Mouse (Mus musculus) neural tube, embryonic 14.5 days (tissue): Measurements from ENCODE around the gene Arhgef10l. TPM values are rescaled to one million over a fixed set of nuclear protein-coding genes. Genes with fewer than 3 reads are reported as not detected.
A peak's percentile ranks its signal among the peaks of the same experiment; 100 is the strongest.

Source experiments
- ATAC-seq: fragments of 200-750 bp; cut with Nextera tagmentation; 2 replicates; pipeline ENCODE4 v1.8.0; 2017; ENCODE audit warnings: low read depth, mild to moderate bottlenecking, moderate TSS enrichment, moderate library complexity
- H3K27ac ChIP-seq: fragments of 300-500 bp; sonication (generic); 2 replicates; pipeline ENCODE4 v1.5.1; 2014; ENCODE audit warnings: low read depth, mild to moderate bottlenecking, control low read depth, low read length, moderate library complexity, mixed read lengths
- H3K27me3 ChIP-seq: fragments of 300-500 bp; sonication (generic); 2 replicates; pipeline ENCODE4 v1.6.1; 2014; ENCODE audit warnings: low read length; ENCODE audit not compliant: control insufficient read depth, insufficient read depth
- H3K36me3 ChIP-seq: fragments of 300-500 bp; sonication (generic); 2 replicates; pipeline ENCODE4 v1.6.1; 2014; ENCODE audit warnings: low read length, mixed read lengths; ENCODE audit not compliant: control insufficient read depth, insufficient read depth
- H3K4me1 ChIP-seq: fragments of 300-500 bp; sonication (generic); 2 replicates; pipeline ENCODE4 v1.6.1; 2014; ENCODE audit warnings: low read length; ENCODE audit not compliant: control insufficient read depth, insufficient read depth
- H3K4me2 ChIP-seq: fragments of 300-500 bp; sonication (generic); 2 replicates; pipeline ENCODE4 v1.6.1; 2014; ENCODE audit warnings: mild to moderate bottlenecking, low read depth, low read length, control low read depth
- H3K4me3 ChIP-seq: fragments of 300-500 bp; sonication (generic); 2 replicates; pipeline ENCODE4 v1.5.1; 2014; ENCODE audit warnings: low read depth, low read length, control low read depth, mixed read lengths
- H3K9ac ChIP-seq: fragments of 300-500 bp; sonication (generic); replicated peaks from 2 replicates; pipeline ENCODE4 v1.6.1; 2014; ENCODE audit warnings: low read depth, mild to moderate bottlenecking, control low read depth, low read length, mixed read lengths
- H3K9me3 ChIP-seq: fragments of 300-500 bp; sonication (generic); 2 replicates; pipeline ENCODE4 v1.6.1; 2016; ENCODE audit warnings: low read length; ENCODE audit not compliant: control insufficient read depth
- WGBS: fragments of 180-500 bp; shearing (Covaris S2); extraction: QIAGEN DNeasy Blood & Tissue Kit; methylation state at CpG from one replicate; pipeline ENCODE4 v1.1.7; 2014; 5-methylcytosine and 5-hydroxymethylcytosine counted together
- polyA plus RNA-seq: library from polyadenylated mRNA; unstranded; fragments of >200 nt; fragmentation: Nextera tagmentation; extraction: Ambion mirVana; gene quantifications from 2 replicates; pipeline ENCODE4 v1.2.1, GENCODE M21; 2014

Arhgef10l gene
- 18.8 and 24.4 TPM in 2 replicates for polyA plus RNA-seq

DNA sequence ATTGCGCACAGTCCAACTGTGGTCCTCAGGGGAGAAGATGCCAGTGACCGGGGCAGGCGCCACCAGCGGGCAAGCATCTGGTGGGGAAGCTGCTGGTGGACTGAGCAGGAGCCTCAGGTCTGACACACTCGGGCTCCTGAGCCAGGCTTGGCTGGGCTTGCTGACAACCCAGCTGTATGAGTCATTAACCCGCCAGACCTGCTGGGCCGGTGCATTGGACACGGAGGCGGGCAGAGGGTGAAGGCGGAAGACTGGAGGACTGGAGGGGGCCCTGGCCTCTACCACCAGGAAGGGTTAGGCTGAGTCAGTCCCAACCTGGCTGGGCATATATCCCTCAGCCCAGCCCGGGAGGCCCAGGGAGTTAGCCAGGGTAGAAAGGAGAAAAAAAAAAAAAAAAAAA, at the start of gene Arhgef10l:
Gene Arhgef10l (minus strand): TSS at position 253 of the 400 bp plus-strand sequence.
- no peak for ATAC-seq
- H3K9me3 ChIP-seq: no peaks in the 10 kb centered on the region
- no peak within 1 kb of the TSS for H3K27ac ChIP-seq
- H3K4me2 ChIP-seq: no peak within 1 kb of the TSS
- no peaks in the 10 kb centered on the region for H3K36me3 ChIP-seq
- H3K9ac ChIP-seq: no peak within 1 kb of the TSS
- no peaks in the 10 kb centered on the region for H3K27me3 ChIP-seq
- 0 out of 2 replicates have a peak, but pooled peaks cover 2% of the 10 kb centered on the region for H3K4me1 ChIP-seq
- no peak within 1 kb of the TSS for H3K4me3 ChIP-seq
- 72% methylated on average over 11 of the region's 11 CpGs for WGBS

DNA sequence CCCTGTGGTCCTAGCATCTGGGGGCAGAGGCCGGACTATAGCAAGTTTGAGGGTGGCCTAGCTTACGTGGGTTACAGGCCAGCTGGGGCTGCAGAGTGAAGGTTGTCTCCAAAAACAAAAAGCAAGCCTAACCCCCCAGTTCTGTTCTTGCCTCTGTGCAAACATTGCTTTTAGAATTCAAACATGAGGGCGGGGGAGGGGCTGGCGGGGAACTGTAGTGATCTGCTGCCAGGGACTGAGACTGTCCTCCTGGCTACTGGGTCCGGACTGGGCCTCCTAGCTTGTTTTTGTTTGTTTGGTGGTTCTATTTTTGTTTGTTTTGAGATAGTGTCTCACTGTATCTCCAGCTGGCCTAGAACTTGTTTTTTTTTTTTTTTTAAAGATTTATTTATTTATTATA, 48.8 kb upstream of the Arhgef10l start:
- Histone ChIP-seq H3K4me3 (no peak overlapping the region), H3K4me1 (peaks cover 7% of the 10 kb centered on the region; the same call in 1 of the 2 replicates), H3K9ac (no peak overlapping the region), H3K36me3 (peaks cover 69% of the 10 kb centered on the region), H3K9me3 (no peaks in the 10 kb centered on the region), H3K27ac (no peak overlapping the region), H3K4me2 (no peak overlapping the region), H3K27me3 (no peaks in the 10 kb centered on the region)
- 84% methylated on average over 5 of the region's 5 CpGs for WGBS
- ATAC-seq: no peak

DNA sequence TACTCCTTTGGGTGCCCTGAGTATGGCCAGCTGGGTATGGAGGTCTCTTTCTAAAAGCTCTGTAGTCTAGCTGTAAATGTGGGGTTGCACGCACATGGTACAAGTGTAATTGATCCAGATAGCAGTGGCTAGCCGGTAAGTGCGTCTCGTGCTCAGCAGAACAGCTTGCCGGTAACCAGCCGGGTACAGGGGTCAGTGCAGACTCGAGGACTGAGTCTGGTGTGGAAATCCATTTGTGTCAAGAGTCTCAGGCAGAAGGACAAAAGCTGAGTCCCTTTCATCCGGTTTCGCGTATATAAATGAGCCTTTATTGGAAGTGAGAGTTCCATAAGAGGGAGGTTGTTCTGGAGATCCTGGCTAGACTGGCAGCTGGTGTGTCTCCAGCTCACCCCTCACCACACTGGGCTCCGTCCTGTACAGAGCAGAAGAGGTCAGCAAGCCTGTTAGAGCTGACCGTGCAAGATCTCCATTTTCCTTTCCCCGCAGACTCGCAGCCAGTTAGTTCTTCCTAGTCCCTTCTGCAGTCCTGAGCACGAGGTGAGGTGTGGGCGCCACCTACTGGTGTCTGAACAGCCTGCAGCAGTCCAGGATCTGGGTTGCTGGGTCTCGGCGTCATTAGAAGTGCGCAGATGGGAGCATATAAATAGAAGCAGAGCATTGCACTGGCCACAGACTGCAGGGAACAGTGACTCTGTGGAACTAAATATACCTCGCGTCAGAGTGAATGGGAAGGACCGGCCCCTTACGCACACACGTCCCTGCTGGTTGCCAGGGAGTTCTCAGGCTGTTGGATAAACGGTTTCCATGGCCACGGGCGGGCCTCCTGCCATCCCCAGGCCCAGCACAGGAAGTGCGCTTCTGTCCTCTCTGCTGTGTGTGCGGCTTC, 47.9 kb upstream of the Arhgef10l start:
- WGBS: 29% methylated on average over 29 of the region's 29 CpGs

DNA sequence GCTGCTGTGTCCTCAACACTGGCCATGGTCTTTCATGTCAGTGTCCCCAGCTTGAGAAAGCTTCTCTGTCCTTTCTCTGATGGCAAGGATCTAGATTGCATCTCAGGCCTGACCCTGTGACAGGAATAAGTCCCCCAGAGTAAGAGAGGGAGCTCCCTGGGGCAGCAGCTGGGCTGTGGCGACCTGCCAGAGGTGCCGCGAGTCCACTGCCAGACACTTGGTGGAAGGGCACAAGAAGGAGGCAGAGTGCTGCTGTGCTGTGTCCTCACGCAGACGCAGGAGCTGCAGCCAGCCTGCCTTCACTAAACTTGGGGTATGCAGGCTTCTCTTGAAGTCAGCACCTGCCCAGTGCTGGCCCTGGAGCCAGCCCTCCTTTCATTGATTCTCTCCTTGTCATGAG, 45.5 kb upstream of the Arhgef10l start:
- Histone ChIP-seq H3K27ac (no peak overlapping the region), H3K9ac (no peak overlapping the region), H3K4me1 (peaks cover 13% of the 10 kb centered on the region; the same call in 1 of the 2 replicates), H3K4me3 (no peak overlapping the region), H3K36me3 (peaks cover 59% of the 10 kb centered on the region), H3K27me3 (no peaks in the 10 kb centered on the region), H3K9me3 (no peaks in the 10 kb centered on the region), H3K4me2 (no peak overlapping the region)
- 84% methylated on average over 5 of the region's 5 CpGs for WGBS
- ATAC-seq: no peak

More for the DNA sequence above, 47.9 kb upstream of the Arhgef10l start:
- no peak overlapping the region for H3K9ac ChIP-seq
- no peaks in the 10 kb centered on the region for H3K27me3 ChIP-seq
- H3K4me3 ChIP-seq: no peak overlapping the region
- H3K27ac ChIP-seq: peak overlapping the region; percentile 36; the same call in 1 of the 2 replicates
- peaks cover 7% of the 10 kb centered on the region; the same call in 1 of the 2 replicates for H3K4me1 ChIP-seq
- ATAC-seq: peak; percentile 91
- peaks cover 70% of the 10 kb centered on the region for H3K36me3 ChIP-seq
- H3K9me3 ChIP-seq: no peaks in the 10 kb centered on the region
- no peak overlapping the region for H3K4me2 ChIP-seq

DNA sequence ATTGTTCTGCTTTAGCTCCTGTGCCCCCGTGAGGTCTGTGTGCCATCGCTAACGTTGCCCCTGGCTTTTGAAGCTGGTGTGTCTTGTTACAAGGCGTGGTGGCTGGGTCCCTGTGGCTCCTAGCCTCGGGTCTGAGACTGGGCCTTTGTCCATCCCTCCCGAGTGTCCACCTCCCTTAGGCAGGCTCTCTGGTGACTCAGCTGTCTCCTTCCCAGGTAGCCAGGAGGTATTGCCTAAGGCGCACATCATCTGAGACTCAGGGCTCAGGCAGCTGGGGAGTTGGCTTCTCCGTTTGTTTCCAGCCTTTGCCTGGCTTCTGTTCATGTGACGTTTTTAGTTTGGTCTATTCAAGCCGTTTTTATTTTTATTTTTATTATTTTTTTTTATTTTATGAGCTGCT, 45.0 kb upstream of the Arhgef10l start:
- H3K27ac ChIP-seq: no peak overlapping the region
- peaks cover 13% of the 10 kb centered on the region; the same call in 1 of the 2 replicates for H3K4me1 ChIP-seq
- H3K9ac ChIP-seq: no peak overlapping the region
- no peaks in the 10 kb centered on the region for H3K9me3 ChIP-seq
- peaks cover 53% of the 10 kb centered on the region for H3K36me3 ChIP-seq
- no peaks in the 10 kb centered on the region for H3K27me3 ChIP-seq
- no peak for ATAC-seq
- no peak overlapping the region for H3K4me3 ChIP-seq
- H3K4me2 ChIP-seq: no peak overlapping the region
- 77% methylated on average over 10 of the region's 10 CpGs for WGBS

DNA sequence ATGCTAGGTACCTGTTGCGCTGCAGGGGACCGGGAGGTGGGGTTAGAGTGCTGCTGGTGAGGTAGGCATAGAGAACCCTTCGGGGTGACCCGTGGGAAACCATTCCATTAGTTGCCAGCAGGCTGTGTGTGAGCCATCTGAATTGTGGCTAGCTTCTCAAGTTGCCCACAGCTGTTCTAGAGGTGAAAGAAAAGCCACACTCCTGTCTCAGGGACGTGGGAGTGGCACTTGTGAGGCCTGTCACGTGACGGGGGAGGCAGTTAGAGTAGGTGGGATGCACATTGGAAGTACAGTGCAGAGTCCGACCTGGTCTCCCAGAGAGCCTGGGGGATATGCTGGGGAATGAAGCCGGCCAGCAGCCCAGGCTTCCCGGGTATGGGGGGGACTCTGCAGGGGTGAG, 43.8 kb upstream of the Arhgef10l start:
- Histone ChIP-seq H3K27ac (no peak overlapping the region), H3K9ac (no peak overlapping the region), H3K4me3 (no peak overlapping the region), H3K27me3 (no peaks in the 10 kb centered on the region), H3K4me1 (peaks cover 13% of the 10 kb centered on the region), H3K4me2 (no peak overlapping the region), H3K9me3 (no peaks in the 10 kb centered on the region), H3K36me3 (peaks cover 50% of the 10 kb centered on the region)
- 85% methylated on average over 10 of the region's 10 CpGs for WGBS
- no peak for ATAC-seq

DNA sequence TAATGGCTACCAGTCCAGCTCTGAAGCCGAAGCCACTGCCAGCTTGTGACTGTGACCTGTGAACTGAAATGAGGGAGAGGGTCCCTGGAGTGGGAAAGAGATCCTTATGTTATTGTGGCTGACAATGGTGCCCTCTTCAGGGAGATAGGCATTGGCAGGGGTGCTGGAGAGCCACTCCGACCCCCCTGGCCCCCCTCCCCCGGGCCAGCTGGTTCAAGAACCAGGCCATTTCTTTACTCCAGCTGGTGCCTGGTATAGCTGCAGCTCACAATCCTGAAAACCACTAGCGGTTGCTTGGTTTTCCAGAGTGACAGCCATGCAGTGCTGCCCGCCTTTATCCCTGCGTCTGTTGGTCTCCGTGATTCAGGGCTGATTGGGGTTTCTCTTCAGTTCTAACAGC, 43.3 kb upstream of the Arhgef10l start:
- 73% methylated on average over 7 of the region's 7 CpGs for WGBS
- Histone ChIP-seq H3K4me3 (no peak overlapping the region), H3K4me1 (peaks cover 14% of the 10 kb centered on the region), H3K27me3 (no peaks in the 10 kb centered on the region), H3K36me3 (peaks cover 46% of the 10 kb centered on the region), H3K27ac (no peak overlapping the region), H3K4me2 (no peak overlapping the region), H3K9me3 (no peaks in the 10 kb centered on the region), H3K9ac (no peak overlapping the region)
- no peak for ATAC-seq

DNA sequence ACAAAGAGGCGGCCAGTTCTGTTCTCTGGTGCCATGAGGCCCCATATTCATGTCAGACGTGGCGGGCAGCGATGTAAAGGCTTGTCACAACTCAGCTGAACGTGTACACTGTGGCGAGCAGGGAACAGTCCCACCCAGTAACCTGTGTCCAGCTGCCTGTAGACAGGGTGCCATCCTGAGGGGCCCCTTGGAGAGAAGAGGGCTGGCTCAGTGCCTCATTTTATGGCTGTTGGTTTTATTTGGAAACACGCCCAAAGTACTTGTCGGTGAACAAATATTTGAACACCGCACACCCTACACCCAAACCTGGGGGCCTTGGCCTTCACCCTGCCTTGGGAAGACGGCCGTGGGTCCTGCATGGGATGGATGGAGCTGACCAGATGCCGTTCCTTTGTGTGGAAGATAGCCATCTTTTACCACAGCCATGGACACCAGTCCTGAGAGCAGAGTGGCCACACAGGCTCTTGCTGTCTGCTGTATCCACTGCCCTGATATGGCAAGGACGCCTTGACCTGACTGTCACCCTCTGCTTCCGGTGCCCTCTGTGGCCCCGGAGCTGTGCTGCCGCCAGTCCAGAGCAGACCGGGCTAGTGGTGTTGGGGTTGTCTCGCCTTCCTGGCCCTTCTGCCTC, 42.6 kb upstream of the Arhgef10l start:
- H3K9me3 ChIP-seq: no peaks in the 10 kb centered on the region
- H3K27me3 ChIP-seq: no peaks in the 10 kb centered on the region
- no peak overlapping the region for H3K4me3 ChIP-seq
- WGBS: 83% methylated on average over 18 of the region's 18 CpGs
- H3K4me1 ChIP-seq: peaks cover 20% of the 10 kb centered on the region
- no peak overlapping the region for H3K4me2 ChIP-seq
- H3K27ac ChIP-seq: 0 out of 2 replicates have a peak overlapping the region, but pooled peaks have one; percentile 28
- H3K9ac ChIP-seq: no peak overlapping the region
- no peak for ATAC-seq
- H3K36me3 ChIP-seq: peaks cover 46% of the 10 kb centered on the region

DNA sequence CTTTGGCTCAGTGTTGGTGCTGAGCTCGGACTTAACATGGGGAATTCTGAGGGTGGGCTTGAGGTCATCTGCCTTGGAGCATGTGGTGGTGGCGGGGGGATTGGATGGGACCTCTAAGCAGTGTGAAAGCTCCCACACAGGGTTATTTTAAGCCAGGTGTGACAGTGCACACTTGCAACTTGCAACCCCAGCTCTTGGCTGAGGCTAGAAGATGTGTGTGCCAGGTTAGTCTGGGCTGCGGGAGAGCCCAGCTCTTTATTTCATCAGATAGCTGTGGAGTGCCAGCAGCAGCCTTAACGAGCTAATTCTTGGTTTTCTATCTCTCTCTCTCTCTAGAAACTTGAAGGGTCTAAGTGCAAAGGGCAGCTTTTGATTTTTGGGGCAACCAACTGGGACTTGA, 41.8 kb upstream of the Arhgef10l start:
- no peak overlapping the region for H3K4me2 ChIP-seq
- no peaks in the 10 kb centered on the region for H3K27me3 ChIP-seq
- no peaks in the 10 kb centered on the region for H3K9me3 ChIP-seq
- no peak overlapping the region for H3K27ac ChIP-seq
- H3K4me1 ChIP-seq: peaks cover 18% of the 10 kb centered on the region
- peaks cover 44% of the 10 kb centered on the region for H3K36me3 ChIP-seq
- 90% methylated on average over 4 of the region's 4 CpGs for WGBS
- H3K4me3 ChIP-seq: no peak overlapping the region
- ATAC-seq: no peak
- no peak overlapping the region for H3K9ac ChIP-seq
